In genomic region chr2:90753565-90753964, GRCm38 (mm10) we compare ENCODE assay signal across 34 mouse cellular contexts. TPM values are rescaled to one million over a fixed set of nuclear protein-coding genes. Genes with fewer than 3 reads are reported as not detected.
"Had no signal": no experiment of that assay in that cellular context is flagged by ENCODE, and none has a peak within 500 bp of the region (broad histone marks: within the 10 kb centered on the region; RNA-seq: fewer than 3 reads in every experiment).

No protein-coding gene starts in this region.

- H3K9me3 ChIP-seq: heart, embryonic 12.5 days; heart, embryonic 13.5 days; heart, embryonic 15.5 days; hindbrain, embryonic 10.5 days; hindbrain, embryonic 13.5 days; hindbrain, embryonic 15.5 days; intestine, embryonic 15.5 days; kidney, embryonic 15.5 days had no signal

- H3K9ac ChIP-seq: heart, embryonic 12.5 days; heart, embryonic 13.5 days; heart, embryonic 15.5 days; hindbrain, embryonic 13.5 days; hindbrain, embryonic 14.5 days; hindbrain, embryonic 15.5 days; intestine, embryonic 15.5 days; kidney, embryonic 15.5 days had no signal

- DNase-seq: heart, postnatal 10 days; heart, postnatal 14 days; heart, postnatal 36 days; heart, postnatal 4 days; kidney, adult 11 months; kidney, adult 18-20 months; kidney, adult 2 months; kidney, adult 8-10 months; kidney, adult 9 months; kidney, postnatal 10 days; kidney, postnatal 14 days; kidney, postnatal 25 days; kidney, postnatal 36 days; kidney, postnatal 4 days; layer of hippocampus, adult 9-11 months; layer of hippocampus, postnatal 36 days had no signal

- ATAC-seq: hindbrain, embryonic 16.5 days; hindbrain, postnatal 0 days; inflammation-experienced regulatory T-cells, adult 6 months; intestine, embryonic 15.5 days; intestine, embryonic 16.5 days; intestine, postnatal 0 days had no signal

- H3K27ac ChIP-seq: heart, embryonic 13.5 days; heart, embryonic 15.5 days; hindbrain, embryonic 10.5 days; hindbrain, embryonic 13.5 days; hindbrain, embryonic 14.5 days; hindbrain, embryonic 15.5 days; hindbrain, postnatal 0 days; intestine, embryonic 15.5 days; kidney, embryonic 15.5 days; kidney, postnatal 0 days; layer of hippocampus, adult 2 months; left cerebral cortex, adult 2 months had no signal

- H3K27me3 ChIP-seq: heart, embryonic 12.5 days; heart, embryonic 13.5 days; heart, embryonic 15.5 days; hindbrain, embryonic 13.5 days; hindbrain, embryonic 15.5 days; intestine, embryonic 15.5 days; kidney, embryonic 15.5 days had no signal

- H3K4me2 ChIP-seq: heart, embryonic 12.5 days; heart, embryonic 13.5 days; heart, embryonic 15.5 days; hindbrain, embryonic 13.5 days; hindbrain, embryonic 14.5 days; hindbrain, embryonic 15.5 days; intestine, embryonic 15.5 days; kidney, embryonic 15.5 days had no signal

- H3K4me3 ChIP-seq: heart, embryonic 12.5 days; heart, embryonic 13.5 days; heart, embryonic 15.5 days; hindbrain, embryonic 10.5 days; hindbrain, embryonic 13.5 days; hindbrain, embryonic 15.5 days; intestine, embryonic 15.5 days; kidney, embryonic 15.5 days; layer of hippocampus, adult 2 months; left cerebral cortex, adult 2 months had no signal

RNA-seq across cellular contexts. Expression of gene Agbl2, which starts 29.0 kb away (rescaled TPM):
- total RNA-seq: hematopoietic stem cell, adult 5-6 weeks had no signal
- polyA plus RNA-seq: inflammation-experienced regulatory T-cells, adult 6 months had no signal
